Mouse (Mus musculus) spleen, adult 18-20 months (tissue): ENCODE measurements around the gene Sh2b1.
"Not testable (repeated sequence)": the region's sequence is repeated elsewhere in the genome, so short reads cannot be mapped to it uniquely, and the experiment has no call there.

Experiments used
- DNase-seq, 2 experiments: peaks; one replicate each; pipeline ENCODE4 v3.0.0; 2022; ENCODE audit warnings: mixed read lengths in 2 of 2

Gene Sh2b1

GRCm38 (mm10) chr7:126474993-126475581, at the start of gene Sh2b1:
Gene Sh2b1 (minus strand): TSS chr7:126475424.
- DNase-seq = peak; percentile 79 to 81

DNA sequence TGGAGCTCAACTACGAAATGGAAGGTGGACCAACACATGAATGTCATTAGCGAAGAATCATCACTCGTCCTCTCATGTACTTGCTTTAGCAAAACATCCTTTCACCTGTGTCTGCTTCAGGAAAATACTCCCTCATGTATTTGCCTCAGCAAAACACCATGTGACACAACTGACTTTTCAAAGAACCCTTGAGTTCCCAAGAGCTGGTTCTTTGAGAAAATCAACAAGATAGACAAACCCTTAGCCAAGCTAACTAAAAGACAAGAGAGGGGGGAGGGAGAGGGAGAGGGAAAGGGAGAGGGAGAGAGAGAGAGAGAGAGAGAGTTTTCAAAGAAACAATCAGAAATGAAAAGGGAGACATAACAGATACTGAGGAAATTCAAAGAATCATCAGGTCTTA, 48.1 kb upstream of the Sh2b1 start:
- no peak for DNase-seq

- DNase-seq = no peak
These were observed 44.3 kb upstream of the Sh2b1 start for GRCm38 (mm10) chr7:126519513-126519912.

- no peak for DNase-seq
These were observed 43.2 kb upstream of the Sh2b1 start for GRCm38 (mm10) chr7:126518261-126518941.

DNA sequence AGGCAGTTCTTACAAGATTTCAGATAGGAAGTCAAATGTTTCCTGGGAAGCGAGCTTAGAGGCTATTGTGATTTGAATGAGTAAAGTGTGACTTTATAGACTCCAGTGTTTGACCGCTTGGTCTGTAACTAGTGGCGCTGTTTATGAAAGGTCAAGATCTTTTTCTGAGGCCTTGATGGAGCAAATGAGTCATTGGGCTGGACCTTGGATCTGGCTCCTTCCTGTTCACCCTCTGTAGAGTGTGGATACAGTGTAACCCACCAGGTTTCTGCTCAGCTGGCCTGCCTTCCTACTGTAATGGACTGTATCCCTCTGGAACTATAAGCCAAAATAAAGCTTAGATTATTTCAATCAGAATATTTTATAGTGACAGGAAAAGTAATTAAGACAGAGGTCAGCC, 36.1 kb upstream of the Sh2b1 start:
- DNase-seq = no peak

GRCm38 (mm10) chr7:126507126-126507778, 32.0 kb upstream of the Sh2b1 start:
- no peak for DNase-seq

GRCm38 (mm10) chr7:126504913-126505312, 29.7 kb upstream of the Sh2b1 start:
- DNase-seq = no peak

GRCm38 (mm10) chr7:126503273-126503878, 28.2 kb upstream of the Sh2b1 start, which contains the start of gene Atxn2l:
Gene Atxn2l (minus strand): TSS chr7:126503437.
- DNase-seq = peak; percentile 98

- no peak for DNase-seq
These were observed 27.5 kb upstream of the Sh2b1 start for GRCm38 (mm10) chr7:126502751-126503150.

- peak; percentile 81 to 87 for DNase-seq
These were observed 27.0 kb upstream of the Sh2b1 start for GRCm38 (mm10) chr7:126502023-126502741.

DNA sequence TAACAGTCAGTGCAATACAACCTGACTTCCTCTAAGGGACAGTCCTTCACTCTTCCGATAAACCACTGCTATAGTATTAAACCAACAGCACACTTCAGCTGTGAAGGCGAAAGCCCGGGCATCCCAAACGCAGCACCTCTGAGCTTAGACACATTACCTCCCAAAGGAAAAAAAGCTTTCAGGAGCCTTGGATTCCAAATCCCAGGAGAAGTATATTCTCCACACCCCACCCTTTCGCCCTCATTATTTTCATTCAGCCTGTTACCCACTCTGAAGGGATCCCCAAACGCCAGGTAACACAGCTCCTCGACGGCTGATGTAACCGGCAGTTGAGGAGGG, 26.4 kb upstream of the Sh2b1 start:
- no peak for DNase-seq

DNA sequence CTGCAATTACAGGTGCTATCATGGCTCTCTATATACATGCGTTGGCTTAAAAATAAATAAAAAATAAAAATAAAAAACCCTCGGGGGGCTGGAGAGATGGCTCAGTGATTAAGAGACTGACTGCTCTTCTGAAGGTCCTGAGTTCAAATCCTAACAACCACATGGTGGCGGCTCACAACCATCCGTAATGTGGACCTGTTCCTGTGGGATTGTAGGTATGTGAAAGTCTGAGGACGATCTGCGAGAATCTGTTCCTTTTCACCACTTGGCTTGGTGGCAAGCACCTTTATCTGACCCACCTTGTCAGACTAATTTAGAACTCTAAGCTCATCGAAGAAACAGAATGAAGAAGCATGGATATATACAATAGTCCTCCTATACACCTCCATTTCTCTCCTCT, 24.2 kb upstream of the Sh2b1 start:
- no peak for DNase-seq

DNA sequence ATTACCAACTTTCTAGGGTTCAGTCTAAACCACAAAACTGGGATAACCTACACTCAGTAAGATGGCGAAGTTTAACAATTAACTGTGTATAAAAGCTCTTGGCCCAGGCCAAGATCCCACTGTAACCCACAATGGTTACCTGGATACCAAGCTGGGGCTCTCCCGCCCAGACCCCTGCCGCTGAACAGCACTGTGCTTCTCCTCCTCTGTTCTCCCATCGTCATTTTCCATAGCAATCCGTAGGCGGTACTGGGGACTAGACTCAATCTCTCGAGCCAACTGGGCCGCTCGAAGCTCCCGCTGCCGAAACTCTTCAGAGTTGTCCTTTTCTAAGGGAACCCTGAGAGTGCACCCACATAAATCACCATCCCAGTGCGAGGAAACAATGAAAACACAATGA, 22.7 kb upstream of the Sh2b1 start:
- DNase-seq = no peak

DNA sequence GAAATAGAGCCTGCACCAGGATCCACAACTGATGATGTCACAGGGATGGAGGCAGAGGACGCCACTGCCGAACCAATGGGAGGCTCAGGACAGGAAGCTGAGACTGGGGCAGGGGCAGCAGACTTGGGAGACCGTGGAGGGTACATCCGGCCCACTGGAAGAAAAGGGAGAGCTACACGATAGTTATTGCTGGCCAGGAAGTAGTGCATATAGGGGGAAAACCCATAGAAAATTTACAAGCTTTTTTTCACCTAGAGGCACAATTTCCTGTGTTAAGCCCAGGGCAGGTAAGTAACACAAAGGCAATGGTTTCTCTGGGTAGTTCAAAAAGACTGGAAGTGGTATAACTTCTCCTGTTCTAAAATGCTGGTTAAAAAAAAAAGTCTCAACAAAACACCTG, 21.3 kb upstream of the Sh2b1 start:
- DNase-seq = no peak

GRCm38 (mm10) chr7:126494120-126494519, 18.9 kb upstream of the Sh2b1 start:
- DNase-seq = no peak

DNA sequence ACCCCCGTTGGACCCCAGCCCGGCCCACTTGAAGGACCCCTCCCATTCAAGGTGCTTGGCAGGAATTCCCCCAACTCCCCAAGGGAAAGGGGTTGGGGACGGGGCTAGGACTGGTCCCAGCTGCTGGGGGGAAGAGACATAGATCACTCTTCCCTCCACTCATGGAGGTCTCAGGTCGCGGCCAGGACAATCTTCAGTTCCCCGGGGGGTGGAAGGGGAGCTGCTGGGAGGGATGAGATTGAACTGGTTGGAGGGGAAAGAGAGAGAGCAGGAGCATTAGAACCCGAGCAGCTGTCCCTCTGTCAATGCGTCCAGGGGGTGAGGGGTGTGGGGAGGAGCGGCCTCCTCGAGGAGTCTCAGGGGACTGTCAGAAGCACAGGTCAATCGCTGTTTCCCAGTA, 16.7 kb upstream of the Sh2b1 start:
- no peak for DNase-seq

- no peak for DNase-seq
These were observed 15.8 kb upstream of the Sh2b1 start for GRCm38 (mm10) chr7:126491005-126491404.

DNA sequence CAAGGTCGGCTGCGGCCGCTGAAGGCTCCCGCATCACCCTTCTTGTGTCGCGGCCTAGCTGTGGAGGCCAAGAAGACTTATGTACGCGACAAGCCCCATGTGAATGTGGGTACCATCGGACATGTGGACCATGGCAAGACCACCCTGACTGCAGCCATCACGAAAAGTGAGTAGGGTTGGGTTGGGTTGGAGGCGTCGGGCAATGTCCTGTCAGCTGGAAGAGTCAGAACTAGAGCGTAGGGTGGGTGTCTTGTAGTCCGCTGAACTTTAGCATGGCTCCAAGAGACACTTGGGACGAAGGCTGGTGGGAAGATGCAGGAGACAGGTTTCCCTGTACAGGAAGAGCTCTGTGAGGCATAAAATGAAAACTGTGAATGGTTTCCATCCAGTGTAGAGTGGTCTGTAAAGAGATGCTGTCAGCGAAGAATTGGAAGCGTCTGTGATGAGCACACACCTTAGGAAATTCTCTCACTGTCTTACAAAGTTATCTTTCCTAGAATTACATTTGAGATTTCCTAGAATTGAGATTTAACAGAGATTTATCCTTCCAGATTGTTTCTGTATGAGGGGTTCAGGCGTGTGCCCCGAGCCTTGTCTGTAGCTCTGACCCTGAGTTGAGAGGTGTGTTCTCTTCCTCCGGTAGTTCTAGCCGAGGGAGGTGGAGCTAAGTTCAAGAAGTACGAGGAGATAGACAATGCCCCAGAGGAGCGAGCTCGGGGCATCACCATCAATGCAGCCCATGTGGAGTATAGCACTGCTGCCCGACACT, 12.6 kb upstream of the Sh2b1 start:
- DNase-seq = not testable (repeated sequence)

GRCm38 (mm10) chr7:126487052-126487483, 11.8 kb upstream of the Sh2b1 start, which contains the start of gene Tufm:
Gene Tufm (plus strand): TSS chr7:126487361.
- peak; percentile 81 to 90 for DNase-seq

GRCm38 (mm10) chr7:126482392-126482871, 7.2 kb upstream of the Sh2b1 start:
- peak; percentile 64 to 68 for DNase-seq

GRCm38 (mm10) chr7:126481699-126482098, 6.5 kb upstream of the Sh2b1 start:
- DNase-seq = no peak

GRCm38 (mm10) chr7:126474486-126474955, 703 bp downstream of the Sh2b1 start:
- DNase-seq = peak in 1 of 2 experiments; percentile 27
